Mouse (Mus musculus): ENCODE data around the gene Mrgprb2.

The Mrgprb2 gene

GRCm38 (mm10) chr7:48557986-48558385 is at the start of gene Mrgprb2:
Mrgprb2 (minus strand) TSS chr7:48558086.
- no peak for DNase-seq (ENCODE audit: low read depth)

All from c-Kit-positive CD71-negative TER-119-negative erythroid progenitor cells, embryonic 14.5 days (primary cell).